Mouse (Mus musculus) liver, postnatal 0 days (tissue): ENCODE data around the gene Olfr54. TPM values are rescaled to one million over a fixed set of nuclear protein-coding genes. Genes with fewer than 3 reads are reported as not detected.
"Not testable (repeated sequence)": the region's sequence is repeated elsewhere in the genome, so short reads cannot be mapped to it uniquely, and the experiment has no call there.

ENCODE experiments used
- ATAC-seq: fragments of 200-750 bp; cut with Nextera tagmentation; 2 replicates; pipeline ENCODE4 v1.8.0; 2017; ENCODE audit warnings: mild to moderate bottlenecking, moderate library complexity
- DNase-seq: peaks from one replicate; pipeline ENCODE4 v3.0.0-alpha.2; 2016
- H3K27ac ChIP-seq: fragments of 300-500 bp; sonication (generic); 2 replicates; pipeline ENCODE4 v1.5.1; 2014; ENCODE audit warnings: antibody characterized with exemption, moderate library complexity, mild to moderate bottlenecking, low read depth
- H3K27me3 ChIP-seq: fragments of 300-500 bp; sonication (generic); 2 replicates; pipeline ENCODE4 v1.6.1; 2014; ENCODE audit warnings: low read length, control low read depth, mixed read lengths; ENCODE audit not compliant: insufficient read depth
- H3K36me3 ChIP-seq: fragments of 300-500 bp; sonication (generic); replicated peaks from 2 replicates; pipeline ENCODE4 v1.6.1; 2014; ENCODE audit warnings: mild to moderate bottlenecking, control low read depth, low read length, moderate library complexity, mixed read lengths; ENCODE audit not compliant: insufficient read depth
- H3K4me1 ChIP-seq: fragments of 300-500 bp; sonication (generic); 2 replicates; pipeline ENCODE4 v1.6.1; 2014; ENCODE audit warnings: antibody characterized with exemption, mild to moderate bottlenecking, control low read depth; ENCODE audit not compliant: insufficient read depth
- H3K4me2 ChIP-seq: fragments of 300-500 bp; sonication (generic); 2 replicates; pipeline ENCODE4 v1.6.1; 2014; ENCODE audit warnings: low read depth, mild to moderate bottlenecking, low read length, moderate library complexity, mixed read lengths
- H3K4me3 ChIP-seq: fragments of 300-500 bp; sonication (generic); 2 replicates; pipeline ENCODE4 v1.5.1; 2014; ENCODE audit warnings: low read depth, low read length
- H3K9ac ChIP-seq: fragments of 300-500 bp; sonication (generic); replicated peaks from 2 replicates; pipeline ENCODE4 v1.6.1; 2014; ENCODE audit warnings: mild to moderate bottlenecking, moderate library complexity
- H3K9me3 ChIP-seq: fragments of 300-500 bp; sonication (generic); 2 replicates; pipeline ENCODE4 v1.6.1; 2016; ENCODE audit warnings: mild to moderate bottlenecking, control low read depth, low read length, mixed read lengths
- CTCF ChIP-seq: sonication (generic); IDR thresholded peaks from 2 replicates; pipeline ENCODE4 v1.5.1; 2016; ENCODE audit warnings: antibody characterized with exemption, low read depth
- EP300 ChIP-seq: IDR thresholded peaks from 2 replicates; pipeline ENCODE4 v1.6.1; 2016; ENCODE audit warnings: antibody characterized with exemption, low read depth, mild to moderate bottlenecking
- WGBS: fragments of 180-500 bp; shearing (Covaris S2); extraction: QIAGEN DNeasy Blood & Tissue Kit; methylation state at CpG from one replicate; pipeline ENCODE4 v1.1.7; 2014; ENCODE audit not compliant: insufficient replicate concordance; 5-methylcytosine and 5-hydroxymethylcytosine counted together
- polyA plus RNA-seq: library from polyadenylated mRNA; unstranded; fragments of >200 nt; fragmentation: Nextera tagmentation; extraction: Ambion mirVana; gene quantifications from 2 replicates; pipeline ENCODE4 v1.2.1, GENCODE M21; 2015

The Olfr54 gene
- polyA plus RNA-seq, 1 experiment from 2014 or later: not detected

- WGBS: 57% methylated on average over 5 of the region's 5 CpGs
- TF ChIP-seq CTCF (no peak), EP300 (no peak)
- H3K27ac ChIP-seq: no peak overlapping the region
- H3K4me3 ChIP-seq: no peak overlapping the region
- no peaks in the 10 kb centered on the region for H3K27me3 ChIP-seq
- H3K9ac ChIP-seq: no peak overlapping the region
- no peaks in the 10 kb centered on the region for H3K9me3 ChIP-seq
- DNase-seq: peak; percentile 67
- ATAC-seq: peak; percentile 56
- no peak overlapping the region for H3K4me2 ChIP-seq
- no peaks in the 10 kb centered on the region for H3K4me1 ChIP-seq
- no peaks in the 10 kb centered on the region for H3K36me3 ChIP-seq
Measured at GRCm38 (mm10) chr11:51011821-51012220, 2.2 kb upstream of the Olfr54 start.

GRCm38 (mm10) chr11:51016341-51016740, 2.3 kb downstream of the Olfr54 start:
- 36% methylated on average over 2 of the region's 2 CpGs for WGBS
- Histone ChIP-seq H3K4me2 (no peak overlapping the region), H3K9me3 (no peaks in the 10 kb centered on the region), H3K27ac (no peak overlapping the region), H3K27me3 (no peaks in the 10 kb centered on the region), H3K36me3 (no peaks in the 10 kb centered on the region), H3K4me1 (no peaks in the 10 kb centered on the region), H3K4me3 (no peak overlapping the region), H3K9ac (no peak overlapping the region)
- ATAC-seq: peak; percentile 64
- TF ChIP-seq CTCF (no peak), EP300 (no peak)
- DNase-seq: no peak

GRCm38 (mm10) chr11:51026811-51027210, 12.8 kb downstream of the Olfr54 start:
- H3K36me3 ChIP-seq, H3K9me3 ChIP-seq, H3K27ac ChIP-seq, ATAC-seq, DNase-seq, H3K27me3 ChIP-seq, H3K4me1 ChIP-seq, H3K4me3 ChIP-seq, H3K4me2 ChIP-seq, H3K9ac ChIP-seq: not testable (repeated sequence)
- WGBS: 85% methylated on average over 11 of the region's 11 CpGs

GRCm38 (mm10) chr11:51029381-51029780, 15.3 kb downstream of the Olfr54 start:
- not testable (repeated sequence) for H3K9ac ChIP-seq, H3K4me1 ChIP-seq, H3K9me3 ChIP-seq, H3K27ac ChIP-seq, H3K4me3 ChIP-seq, DNase-seq, H3K36me3 ChIP-seq, H3K27me3 ChIP-seq, ATAC-seq, H3K4me2 ChIP-seq
- 61% methylated on average over 8 of the region's 8 CpGs for WGBS

- Histone ChIP-seq H3K9ac (no peak overlapping the region), H3K27me3 (no peaks in the 10 kb centered on the region), H3K9me3 (no peaks in the 10 kb centered on the region), H3K4me3 (no peak overlapping the region), H3K27ac (no peak overlapping the region), H3K4me2 (no peak overlapping the region), H3K4me1 (no peaks in the 10 kb centered on the region), H3K36me3 (no peaks in the 10 kb centered on the region)
- no peak for ATAC-seq
- DNase-seq: no peak
- WGBS: 69% methylated on average over 2 of the region's 2 CpGs
- no peak for TF ChIP-seq CTCF
- TF ChIP-seq EP300: no peak
Measured at GRCm38 (mm10) chr11:51030225-51030624, 16.2 kb downstream of the Olfr54 start.

- Histone ChIP-seq H3K4me2 (no peak overlapping the region), H3K9ac (no peak overlapping the region), H3K36me3 (no peaks in the 10 kb centered on the region), H3K27ac (no peak overlapping the region), H3K9me3 (no peaks in the 10 kb centered on the region), H3K4me3 (no peak overlapping the region), H3K27me3 (no peaks in the 10 kb centered on the region), H3K4me1 (no peaks in the 10 kb centered on the region)
- DNase-seq: no peak
- ATAC-seq: no peak
- 24% methylated on average over 1 of the region's 1 CpGs for WGBS
- no peak for TF ChIP-seq EP300
- TF ChIP-seq CTCF: peak; percentile 84
Measured at GRCm38 (mm10) chr11:51032851-51033250, 18.8 kb downstream of the Olfr54 start.

- not testable (repeated sequence) for ATAC-seq, H3K9me3 ChIP-seq, DNase-seq, H3K9ac ChIP-seq, H3K4me1 ChIP-seq, H3K4me2 ChIP-seq, H3K27me3 ChIP-seq, H3K4me3 ChIP-seq, H3K36me3 ChIP-seq, H3K27ac ChIP-seq
Measured at GRCm38 (mm10) chr11:51034141-51034540, 20.1 kb downstream of the Olfr54 start.
